Mouse (Mus musculus): ENCODE measurements around the gene a. TPM values are rescaled to one million over a fixed set of nuclear protein-coding genes. Genes with fewer than 3 reads are reported as not detected.
A peak's percentile ranks its signal among the peaks of the same experiment; 100 is the strongest.

Gene a
- polyA plus RNA-seq, 1 experiment: not detected

DNA sequence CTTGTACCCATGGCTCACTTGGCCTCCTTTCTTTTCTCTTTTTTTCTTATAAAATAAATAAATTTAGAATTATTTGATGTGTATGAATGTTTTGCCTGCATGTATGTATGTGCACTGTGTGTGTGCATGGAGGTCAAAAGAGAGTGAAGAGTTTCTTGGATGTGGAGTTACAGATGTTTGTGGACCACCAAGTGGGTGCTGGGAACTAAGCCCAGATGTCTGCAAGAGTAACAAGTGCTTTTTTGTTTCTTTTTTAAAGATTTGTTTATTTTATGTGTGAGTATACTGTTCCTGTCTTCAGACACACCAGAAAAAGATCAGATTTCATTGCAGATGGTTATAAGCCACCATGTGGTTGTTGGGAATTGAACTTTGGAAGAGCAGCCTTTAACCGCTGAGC, 12.2 kb downstream of the a start:
- TF ChIP-seq CTCF (IDR thresholded peaks at IDR 0.05; ENCODE audit: insufficient read depth, low read length) (no peak), POLR2A (IDR thresholded peaks at IDR 0.05; ENCODE audit: borderline replicate concordance, extremely low read depth, low read depth, low read length) (no peak)
- DNase-seq: no peak
- H3K4me3 ChIP-seq (replicated peaks; ENCODE audit: extremely low read depth, low read depth, low read length): no peak overlapping the region
- peaks cover 14% of the 10 kb centered on the region for H3K4me1 ChIP-seq (ENCODE audit: control insufficient read depth, insufficient read depth, low read length)
- WGBS: 69% methylated on average over 1 of the region's 1 CpGs

- Histone ChIP-seq H3K4me1 (ENCODE audit: control insufficient read depth, insufficient read depth, low read length) (peaks cover 14% of the 10 kb centered on the region), H3K4me3 (replicated peaks; ENCODE audit: extremely low read depth, low read depth, low read length) (no peak overlapping the region)
- WGBS: 71% methylated on average over 4 of the region's 4 CpGs
- no peak for DNase-seq
- TF ChIP-seq POLR2A (IDR thresholded peaks at IDR 0.05; ENCODE audit: borderline replicate concordance, extremely low read depth, low read depth, low read length): no peak
- TF ChIP-seq CTCF (IDR thresholded peaks at IDR 0.05; ENCODE audit: insufficient read depth, low read length): no peak
Measured at GRCm38 (mm10) chr2:154803845-154804244, 12.6 kb downstream of the a start.

GRCm38 (mm10) chr2:154807689-154808088, 16.5 kb downstream of the a start:
- no peak for DNase-seq
- no peak for TF ChIP-seq POLR2A (IDR thresholded peaks at IDR 0.05; ENCODE audit: borderline replicate concordance, extremely low read depth, low read depth, low read length)
- TF ChIP-seq CTCF (IDR thresholded peaks at IDR 0.05; ENCODE audit: insufficient read depth, low read length): no peak
- WGBS: 33% methylated on average over 1 of the region's 1 CpGs
- H3K4me3 ChIP-seq (replicated peaks; ENCODE audit: extremely low read depth, low read depth, low read length): no peak overlapping the region
- H3K4me1 ChIP-seq (ENCODE audit: control insufficient read depth, insufficient read depth, low read length): peaks cover 23% of the 10 kb centered on the region

- no peak for DNase-seq
- 70% methylated on average over 1 of the region's 1 CpGs for WGBS
- TF ChIP-seq POLR2A (IDR thresholded peaks at IDR 0.05; ENCODE audit: borderline replicate concordance, extremely low read depth, low read depth, low read length) (no peak), CTCF (IDR thresholded peaks at IDR 0.05; ENCODE audit: insufficient read depth, low read length) (no peak)
- Histone ChIP-seq H3K4me1 (ENCODE audit: control insufficient read depth, insufficient read depth, low read length) (peaks cover 23% of the 10 kb centered on the region), H3K4me3 (replicated peaks; ENCODE audit: extremely low read depth, low read depth, low read length) (no peak overlapping the region)
Measured at GRCm38 (mm10) chr2:154809107-154809762, 18.0 kb downstream of the a start.

- DNase-seq: no peak
- 41% methylated on average over 1 of the region's 1 CpGs for WGBS
- TF ChIP-seq CTCF (IDR thresholded peaks at IDR 0.05; ENCODE audit: insufficient read depth, low read length) (no peak), POLR2A (IDR thresholded peaks at IDR 0.05; ENCODE audit: borderline replicate concordance, extremely low read depth, low read depth, low read length) (no peak)
- Histone ChIP-seq H3K4me1 (ENCODE audit: control insufficient read depth, insufficient read depth, low read length) (peaks cover 25% of the 10 kb centered on the region), H3K4me3 (replicated peaks; ENCODE audit: extremely low read depth, low read depth, low read length) (no peak overlapping the region)
Measured at GRCm38 (mm10) chr2:154810821-154811220, 19.6 kb downstream of the a start.

DNA sequence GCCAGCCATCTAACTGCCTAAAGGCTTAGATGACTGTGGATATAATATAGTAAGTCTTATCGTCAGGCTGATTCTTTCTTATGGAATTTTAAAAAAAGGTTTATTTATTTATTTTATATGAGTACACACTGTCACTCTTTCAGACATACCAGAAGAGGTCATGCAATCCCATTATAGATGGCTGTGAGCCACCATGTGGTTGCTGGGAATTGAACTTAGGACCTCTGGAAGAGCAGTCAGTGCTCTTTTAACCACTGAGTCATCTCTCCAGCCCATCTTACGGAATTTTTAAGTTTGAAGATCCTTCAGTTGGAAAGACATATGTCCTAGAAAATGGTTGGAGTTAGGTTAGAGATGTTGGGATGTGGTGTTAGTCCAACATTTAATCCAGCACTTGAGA, 22.2 kb downstream of the a start:
- Histone ChIP-seq H3K4me3 (replicated peaks; ENCODE audit: extremely low read depth, low read depth, low read length) (no peak overlapping the region), H3K4me1 (ENCODE audit: control insufficient read depth, insufficient read depth, low read length) (peaks cover 22% of the 10 kb centered on the region)
- WGBS: 78% methylated on average over 2 of the region's 2 CpGs
- DNase-seq: no peak
- TF ChIP-seq POLR2A (IDR thresholded peaks at IDR 0.05; ENCODE audit: borderline replicate concordance, extremely low read depth, low read depth, low read length) (no peak), CTCF (IDR thresholded peaks at IDR 0.05; ENCODE audit: insufficient read depth, low read length) (no peak)

DNA sequence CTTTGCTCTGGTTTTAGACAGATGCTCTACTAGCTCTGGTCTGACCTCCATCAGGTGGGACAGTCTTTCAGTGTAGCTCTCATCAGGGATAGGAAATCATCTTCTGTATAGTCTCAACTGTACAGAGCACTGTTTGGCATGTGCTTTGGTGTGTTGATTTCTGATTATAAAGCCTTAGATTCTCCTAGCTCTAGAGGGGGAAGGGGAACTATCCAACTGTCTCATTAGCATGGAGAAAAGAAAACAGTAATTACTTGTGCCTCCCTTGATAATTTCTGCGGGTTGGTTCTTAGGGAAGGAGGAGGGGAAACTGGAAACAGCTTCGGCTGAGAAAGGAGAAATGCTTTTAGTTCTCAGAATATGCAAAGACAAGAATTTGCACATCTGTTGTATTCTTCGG, 25.9 kb downstream of the a start:
- peaks cover 36% of the 10 kb centered on the region for H3K4me1 ChIP-seq (ENCODE audit: control insufficient read depth, insufficient read depth, low read length)
- H3K4me3 ChIP-seq (replicated peaks; ENCODE audit: extremely low read depth, low read depth, low read length): no peak overlapping the region
- WGBS: 48% methylated on average over 3 of the region's 3 CpGs
- DNase-seq: no peak
- no peak for TF ChIP-seq POLR2A (IDR thresholded peaks at IDR 0.05; ENCODE audit: borderline replicate concordance, extremely low read depth, low read depth, low read length)
- no peak for TF ChIP-seq CTCF (IDR thresholded peaks at IDR 0.05; ENCODE audit: insufficient read depth, low read length)

DNA sequence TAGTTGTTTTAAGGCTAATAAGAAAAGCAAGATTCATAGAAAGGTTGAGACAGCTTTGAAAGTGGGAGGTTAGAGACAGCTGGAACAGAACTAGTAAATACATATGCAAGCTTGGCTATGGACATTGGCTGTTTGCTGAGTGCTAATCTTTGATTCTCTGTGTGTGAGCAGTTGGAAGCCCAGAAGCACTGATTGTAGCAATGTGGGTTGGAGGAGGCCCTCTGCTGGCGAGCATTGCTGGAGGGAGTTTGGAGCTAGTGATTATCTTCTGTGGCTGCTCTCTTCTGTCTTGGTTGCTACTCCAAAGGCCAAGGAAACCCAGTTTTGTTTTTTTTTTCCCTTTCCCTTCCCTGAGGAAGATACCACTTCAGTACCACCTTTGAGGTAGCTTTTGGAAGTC, 26.6 kb downstream of the a start:
- peaks cover 36% of the 10 kb centered on the region for H3K4me1 ChIP-seq (ENCODE audit: control insufficient read depth, insufficient read depth, low read length)
- no peak for DNase-seq

GRCm38 (mm10) chr2:154818599-154818998, 27.4 kb downstream of the a start:
- TF ChIP-seq POLR2A (IDR thresholded peaks at IDR 0.05; ENCODE audit: borderline replicate concordance, extremely low read depth, low read depth, low read length) (no peak), CTCF (IDR thresholded peaks at IDR 0.05; ENCODE audit: insufficient read depth, low read length) (no peak)
- peaks cover 36% of the 10 kb centered on the region for H3K4me1 ChIP-seq (ENCODE audit: control insufficient read depth, insufficient read depth, low read length)
- 12% methylated on average over 1 of the region's 1 CpGs for WGBS
- no peak for DNase-seq
- no peak overlapping the region for H3K4me3 ChIP-seq (replicated peaks; ENCODE audit: extremely low read depth, low read depth, low read length)

More for the DNA sequence above, 26.6 kb downstream of the a start:
- peak; percentile 62 for TF ChIP-seq CTCF (IDR thresholded peaks at IDR 0.05; ENCODE audit: insufficient read depth, low read length)
- TF ChIP-seq POLR2A (IDR thresholded peaks at IDR 0.05; ENCODE audit: borderline replicate concordance, extremely low read depth, low read depth, low read length): no peak
- no peak overlapping the region for H3K4me3 ChIP-seq (replicated peaks; ENCODE audit: extremely low read depth, low read depth, low read length)
- 32% methylated on average over 1 of the region's 1 CpGs for WGBS

- WGBS: 13% methylated on average over 1 of the region's 1 CpGs
- no peak overlapping the region for H3K4me3 ChIP-seq (replicated peaks; ENCODE audit: extremely low read depth, low read depth, low read length)
- no peak for DNase-seq
- H3K4me1 ChIP-seq (ENCODE audit: control insufficient read depth, insufficient read depth, low read length): peaks cover 31% of the 10 kb centered on the region
- no peak for TF ChIP-seq POLR2A (IDR thresholded peaks at IDR 0.05; ENCODE audit: borderline replicate concordance, extremely low read depth, low read depth, low read length)
- TF ChIP-seq CTCF (IDR thresholded peaks at IDR 0.05; ENCODE audit: insufficient read depth, low read length): no peak
Measured at GRCm38 (mm10) chr2:154820346-154820745, 29.1 kb downstream of the a start.
